Mouse (Mus musculus): ENCODE results near the gene Zfp952. TPM values are rescaled to one million over a fixed set of nuclear protein-coding genes. Genes with fewer than 3 reads are reported as not detected.
"Not testable (repeated sequence)": the region's sequence is repeated elsewhere in the genome, so short reads cannot be mapped to it uniquely, and the experiment has no call there.

Gene Zfp952
- polyA plus RNA-seq, 1 experiment from 2014 or later = 15.9 TPM

DNA sequence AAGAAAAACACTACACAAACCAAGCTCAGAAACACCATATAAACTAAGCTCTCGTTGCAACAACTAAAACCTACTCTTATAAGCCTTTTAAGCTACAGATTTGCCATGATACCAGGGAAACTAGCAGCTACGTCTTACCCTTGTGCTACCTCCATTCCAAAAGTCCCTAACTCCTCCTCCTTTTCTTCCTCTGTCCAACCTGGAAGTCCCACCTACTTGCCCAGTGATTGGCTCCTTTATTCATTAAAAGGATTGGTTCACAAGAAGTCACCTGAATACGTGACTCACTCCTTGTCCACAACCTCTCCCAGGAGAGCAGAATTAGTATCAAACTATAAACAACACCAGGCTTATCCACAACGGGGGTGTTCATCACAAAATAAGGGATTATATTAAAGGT lies 6.6 kb upstream of the Zfp952 start:
- no peak for ATAC-seq (ENCODE audit: insufficient number of reproducible peaks, insufficient read depth, low FRiP score, low TSS enrichment)
- no peak overlapping the region for H3K27ac ChIP-seq
- no peaks in the 10 kb centered on the region for H3K9me3 ChIP-seq
- 69% methylated on average over 4 of the region's 4 CpGs for WGBS
- H3K4me3 ChIP-seq = no peak overlapping the region
- no peaks in the 10 kb centered on the region for H3K27me3 ChIP-seq
- H3K9ac ChIP-seq = no peak overlapping the region
- no peaks in the 10 kb centered on the region for H3K36me3 ChIP-seq
- no peaks in the 10 kb centered on the region for H3K4me1 ChIP-seq
- no peak overlapping the region for H3K4me2 ChIP-seq (replicated peaks)

DNA sequence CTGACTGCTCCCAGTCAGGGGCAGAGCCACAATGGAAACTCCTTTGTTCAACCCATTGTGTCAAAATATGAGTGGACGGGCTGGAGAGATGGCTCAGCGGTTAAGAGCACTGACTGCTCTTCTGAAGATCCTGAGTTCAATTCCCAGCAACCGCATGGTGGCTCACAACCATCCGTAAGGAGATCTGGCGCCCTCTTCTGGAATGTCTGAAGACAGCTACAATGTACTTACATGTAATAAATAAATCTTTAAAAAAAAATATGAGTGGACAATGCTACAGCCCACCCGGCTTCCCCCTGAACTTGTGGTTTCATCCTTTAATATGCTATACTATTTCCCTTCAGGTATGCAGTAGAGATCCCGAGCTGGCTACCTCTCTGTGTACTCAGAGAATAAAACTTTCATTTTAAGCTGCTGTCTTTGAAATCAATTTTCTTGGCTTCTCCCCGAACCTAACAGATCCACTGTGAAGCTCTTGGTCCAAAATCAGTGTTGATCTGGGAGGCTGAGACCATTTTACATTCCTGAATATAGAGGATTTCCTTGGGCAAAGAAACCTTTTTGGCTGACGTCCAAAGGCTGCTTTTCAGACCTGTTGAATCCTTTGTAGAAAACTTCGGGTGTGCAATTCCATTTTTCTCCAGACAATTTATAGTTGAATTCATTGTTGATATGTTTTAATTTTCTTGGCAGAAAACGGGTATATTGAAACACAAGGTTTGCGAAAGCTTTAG lies 797 bp upstream of the Zfp952 start:
- ATAC-seq (ENCODE audit: insufficient number of reproducible peaks, insufficient read depth, low FRiP score, low TSS enrichment) = no peak
- WGBS = 67% methylated on average over 12 of the region's 12 CpGs
- Histone ChIP-seq H3K9me3 (no peaks in the 10 kb centered on the region), H3K9ac (no peak overlapping the region), H3K4me3 (peak overlapping the region; percentile 64), H3K36me3 (peaks cover 13% of the 10 kb centered on the region), H3K4me2 (replicated peaks) (peak overlapping the region; percentile 81), H3K27me3 (no peaks in the 10 kb centered on the region), H3K4me1 (peaks cover 6% of the 10 kb centered on the region), H3K27ac (no peak overlapping the region)

- WGBS = 90% methylated on average over 2 of the region's 2 CpGs
- Histone ChIP-seq H3K9ac (no peak overlapping the region), H3K4me3 (no peak overlapping the region), H3K27me3 (no peaks in the 10 kb centered on the region), H3K9me3 (peaks cover 7% of the 10 kb centered on the region), H3K36me3 (peaks cover 37% of the 10 kb centered on the region), H3K4me2 (replicated peaks) (no peak overlapping the region), H3K27ac (no peak overlapping the region), H3K4me1 (peaks cover 6% of the 10 kb centered on the region)
- no peak for ATAC-seq (ENCODE audit: insufficient number of reproducible peaks, insufficient read depth, low FRiP score, low TSS enrichment)
Measured at GRCm38 (mm10) chr17:32998492-32998891, 5.6 kb downstream of the Zfp952 start.

DNA sequence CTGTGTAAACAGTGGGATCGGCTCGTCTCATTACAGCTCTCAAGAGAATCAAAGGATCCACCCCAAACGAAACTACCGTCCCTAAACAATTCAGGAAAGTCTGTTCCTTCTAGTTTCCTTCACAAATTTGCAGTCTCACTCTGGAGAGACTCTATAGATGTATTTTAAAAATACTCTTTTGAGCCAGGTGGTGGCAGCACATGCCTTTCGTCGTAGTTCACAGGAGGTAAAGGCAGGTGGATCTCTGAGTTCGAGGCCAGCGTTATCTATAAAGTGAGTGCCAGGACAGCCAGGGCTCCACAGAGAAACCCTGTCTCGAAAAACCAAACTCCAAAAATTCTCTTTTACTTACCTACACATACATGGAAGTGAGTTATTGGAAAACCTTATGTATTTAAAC lies 15.4 kb downstream of the Zfp952 start:
- H3K4me1 ChIP-seq = no peaks in the 10 kb centered on the region
- no peak overlapping the region for H3K9ac ChIP-seq
- peaks cover 8% of the 10 kb centered on the region for H3K9me3 ChIP-seq
- no peaks in the 10 kb centered on the region for H3K27me3 ChIP-seq
- no peak overlapping the region for H3K4me2 ChIP-seq (replicated peaks)
- peaks cover 25% of the 10 kb centered on the region for H3K36me3 ChIP-seq
- ATAC-seq (ENCODE audit: insufficient number of reproducible peaks, insufficient read depth, low FRiP score, low TSS enrichment) = no peak
- H3K4me3 ChIP-seq = no peak overlapping the region
- no peak overlapping the region for H3K27ac ChIP-seq
- WGBS = 50% methylated on average over 9 of the region's 9 CpGs

- not testable (repeated sequence) for H3K4me3 ChIP-seq; H3K4me1 ChIP-seq; H3K4me2 ChIP-seq (replicated peaks); H3K9ac ChIP-seq; H3K27me3 ChIP-seq; H3K27ac ChIP-seq; ATAC-seq (ENCODE audit: insufficient number of reproducible peaks, insufficient read depth, low FRiP score, low TSS enrichment)
- peaks cover 77% of the 10 kb centered on the region for H3K36me3 ChIP-seq
- H3K9me3 ChIP-seq = peaks cover 53% of the 10 kb centered on the region
Measured at GRCm38 (mm10) chr17:33020434-33020833, 27.5 kb downstream of the Zfp952 start.

DNA sequence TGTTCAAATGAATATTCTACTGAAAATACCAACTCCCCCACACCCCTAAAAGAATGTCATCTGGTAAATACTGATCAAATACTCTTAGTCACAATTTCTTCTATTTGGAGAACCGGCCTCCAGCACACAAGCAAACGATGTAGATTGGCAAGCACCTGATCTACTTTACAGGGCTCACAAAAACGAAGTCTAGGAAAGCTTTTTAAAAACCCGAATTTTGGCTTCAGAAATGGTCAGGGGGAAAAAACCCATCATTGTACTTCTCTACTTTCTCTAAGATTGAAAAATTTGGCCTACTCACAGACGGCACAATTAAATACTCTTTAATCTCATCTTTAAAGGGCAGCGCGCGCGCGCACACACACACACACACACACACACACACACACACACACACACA lies 39.4 kb downstream of the Zfp952 start:
- no peaks in the 10 kb centered on the region for H3K4me1 ChIP-seq
- peaks cover 3% of the 10 kb centered on the region for H3K36me3 ChIP-seq
- no peaks in the 10 kb centered on the region for H3K27me3 ChIP-seq
- no peak overlapping the region for H3K27ac ChIP-seq
- no peak for ATAC-seq (ENCODE audit: insufficient number of reproducible peaks, insufficient read depth, low FRiP score, low TSS enrichment)
- H3K4me3 ChIP-seq = peak overlapping the region; percentile 91
- H3K4me2 ChIP-seq (replicated peaks) = peak overlapping the region; percentile 52
- peaks cover 3% of the 10 kb centered on the region for H3K9me3 ChIP-seq
- 20% methylated on average over 10 of the region's 10 CpGs for WGBS
- peak overlapping the region; percentile 88 for H3K9ac ChIP-seq

DNA sequence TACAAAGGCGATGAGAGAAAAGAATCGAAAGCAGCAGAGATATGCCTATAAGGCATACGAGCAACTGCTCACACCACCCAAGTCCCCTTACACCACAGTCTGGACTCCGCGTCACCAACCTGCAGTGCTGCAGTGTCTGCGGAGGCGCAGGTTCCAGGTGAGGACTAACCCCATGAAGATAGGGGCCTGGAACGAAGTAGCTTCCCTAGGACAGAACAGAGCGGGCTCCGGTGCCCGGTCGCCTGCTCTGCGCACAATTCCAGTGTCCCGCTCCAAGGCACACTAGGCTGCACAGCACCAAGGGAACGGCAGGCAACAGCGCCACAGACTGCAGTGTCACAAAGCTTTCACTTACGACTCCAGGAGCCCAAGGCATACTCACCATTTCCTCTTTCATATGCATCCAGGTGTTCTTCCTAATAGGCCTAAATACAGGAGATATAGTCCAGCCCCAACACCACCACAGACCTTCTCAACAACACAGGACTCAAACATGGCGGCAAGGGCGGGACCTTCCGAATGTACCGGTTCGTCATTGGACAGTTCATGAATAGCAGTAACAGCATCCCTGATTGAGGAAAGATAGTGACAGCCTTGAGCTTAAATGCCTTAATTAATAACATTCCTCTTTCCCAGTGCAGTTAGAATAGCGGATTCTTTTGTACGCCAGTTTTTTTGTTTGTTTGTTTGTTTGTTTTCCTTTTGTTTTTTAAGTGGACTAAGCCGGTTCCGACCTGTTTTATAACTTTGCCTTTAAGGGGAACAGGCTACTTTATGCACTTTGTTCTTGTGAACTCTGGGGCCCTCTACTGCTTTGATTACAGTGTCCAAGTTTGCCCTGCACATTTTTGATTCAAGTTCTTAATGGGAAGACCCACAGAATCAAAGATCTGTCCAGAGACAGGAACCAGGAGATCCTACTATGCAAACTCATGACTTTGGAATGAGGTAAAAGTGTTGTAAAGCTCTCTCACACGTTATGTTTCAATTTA lies 40.3 kb downstream of the Zfp952 start, which contains the start of gene Zfp763:
Zfp763 (minus strand) TSS at position 503 of the 992 bp plus-strand sequence.
- H3K9ac ChIP-seq = peak within 1 kb of the TSS; percentile 88
- no peaks in the 10 kb centered on the region for H3K27me3 ChIP-seq
- H3K27ac ChIP-seq = peak within 1 kb of the TSS; percentile 92
- H3K4me1 ChIP-seq = no peaks in the 10 kb centered on the region
- 4% methylated on average over 27 of the region's 27 CpGs for WGBS
- ATAC-seq (ENCODE audit: insufficient number of reproducible peaks, insufficient read depth, low FRiP score, low TSS enrichment) = peak; percentile 97
- no peaks in the 10 kb centered on the region for H3K36me3 ChIP-seq
- H3K4me2 ChIP-seq (replicated peaks) = peak within 1 kb of the TSS; percentile 52
- H3K9me3 ChIP-seq = no peaks in the 10 kb centered on the region
- H3K4me3 ChIP-seq = peak within 1 kb of the TSS; percentile 91

Other genes starting within 250 kb of the Zfp952 start
- gene Zfp871, start 204.8 kb upstream of the Zfp952 start, polyA plus RNA-seq (2016; fragmentation: Nextera tagmentation; extraction: Ambion mirVana) = 49.0 and 51.2 TPM in 2 replicates
- 9.6 and 10.3 TPM in 2 replicates for gene Zfp811, start 183.2 kb upstream of the Zfp952 start, polyA plus RNA-seq (2016; fragmentation: Nextera tagmentation; extraction: Ambion mirVana)
- 19.4 and 23.5 TPM in 2 replicates for gene Zfp799, start 162.9 kb upstream of the Zfp952 start, polyA plus RNA-seq (2016; fragmentation: Nextera tagmentation; extraction: Ambion mirVana)
- gene Zfp870, start 101.5 kb upstream of the Zfp952 start, polyA plus RNA-seq (2016; fragmentation: Nextera tagmentation; extraction: Ambion mirVana) = 8.9 and 9.0 TPM in 2 replicates
- gene Cyp4f14, start 75.8 kb upstream of the Zfp952 start, polyA plus RNA-seq (2016; fragmentation: Nextera tagmentation; extraction: Ambion mirVana) = not detected in 2 replicates
- 8.0 and 8.8 TPM in 2 replicates for gene Cyp4f13, start 45.7 kb upstream of the Zfp952 start, polyA plus RNA-seq (2016; fragmentation: Nextera tagmentation; extraction: Ambion mirVana)
- gene Zfp472, start 27.3 kb upstream of the Zfp952 start, polyA plus RNA-seq (2016; fragmentation: Nextera tagmentation; extraction: Ambion mirVana) = 12.2 and 12.6 TPM in 2 replicates
- 22.3 and 23.3 TPM in 2 replicates for gene Zfp763, start 40.3 kb downstream of the Zfp952 start, polyA plus RNA-seq (2016; fragmentation: Nextera tagmentation; extraction: Ambion mirVana)
- gene 4921501E09Rik, start 74.9 kb downstream of the Zfp952 start, polyA plus RNA-seq (2016; fragmentation: Nextera tagmentation; extraction: Ambion mirVana) = not detected in 2 replicates
- gene Zfp563, start 96.2 kb downstream of the Zfp952 start, polyA plus RNA-seq (2016; fragmentation: Nextera tagmentation; extraction: Ambion mirVana) = 9.9 and 10.4 TPM in 2 replicates
- not detected in 2 replicates for gene Morc2b, start 146.6 kb downstream of the Zfp952 start, polyA plus RNA-seq (2016; fragmentation: Nextera tagmentation; extraction: Ambion mirVana)
- gene Olfr55, start 175.3 kb downstream of the Zfp952 start, polyA plus RNA-seq (2016; fragmentation: Nextera tagmentation; extraction: Ambion mirVana) = not detected in 2 replicates
- gene Olfr239, start 198.2 kb downstream of the Zfp952 start, polyA plus RNA-seq (2016; fragmentation: Nextera tagmentation; extraction: Ambion mirVana) = not detected in 2 replicates
- not detected in 2 replicates for gene Olfr1564, start 228.6 kb downstream of the Zfp952 start, polyA plus RNA-seq (2016; fragmentation: Nextera tagmentation; extraction: Ambion mirVana)